Mouse (Mus musculus): ENCODE measurements around the gene Gna12. TPM values are rescaled to one million over a fixed set of nuclear protein-coding genes. Genes with fewer than 3 reads are reported as not detected.

Gna12 gene
- polyA plus RNA-seq, 1 experiment from 2014 or later = 12.5 TPM

GRCm38 (mm10) chr5:140823386-140823785 is 6.8 kb downstream of the Gna12 start:
- Histone ChIP-seq H3K4me3 (no peak overlapping the region), H3K4me1 (peaks cover 73% of the 10 kb centered on the region), H3K27ac (no peak overlapping the region), H3K36me3 (peaks cover 2% of the 10 kb centered on the region; the same call in 1 of the 2 replicates), H3K9me3 (no peaks in the 10 kb centered on the region), H3K27me3 (ENCODE audit: insufficient read depth, poor library complexity, severe bottlenecking) (no peaks in the 10 kb centered on the region)
- WGBS = 84% methylated on average over 2 of the region's 2 CpGs
- DNase-seq (ENCODE audit: low spot score) = no peak

GRCm38 (mm10) chr5:140821951-140822350 is 8.3 kb downstream of the Gna12 start:
- peaks cover 68% of the 10 kb centered on the region for H3K4me1 ChIP-seq
- H3K27me3 ChIP-seq (ENCODE audit: insufficient read depth, poor library complexity, severe bottlenecking) = no peaks in the 10 kb centered on the region
- H3K4me3 ChIP-seq = no peak overlapping the region
- WGBS = 76% methylated on average over 4 of the region's 4 CpGs
- DNase-seq (ENCODE audit: low spot score) = no peak
- peaks cover 9% of the 10 kb centered on the region; the same call in 1 of the 2 replicates for H3K36me3 ChIP-seq
- H3K9me3 ChIP-seq = no peaks in the 10 kb centered on the region
- H3K27ac ChIP-seq = no peak overlapping the region

GRCm38 (mm10) chr5:140820539-140820938 is 9.7 kb downstream of the Gna12 start:
- Histone ChIP-seq H3K27me3 (ENCODE audit: insufficient read depth, poor library complexity, severe bottlenecking) (no peaks in the 10 kb centered on the region), H3K4me1 (peaks cover 73% of the 10 kb centered on the region), H3K27ac (no peak overlapping the region), H3K9me3 (no peaks in the 10 kb centered on the region), H3K36me3 (peaks cover 8% of the 10 kb centered on the region; the same call in 1 of the 2 replicates), H3K4me3 (no peak overlapping the region)
- no peak for DNase-seq (ENCODE audit: low spot score)
- 77% methylated on average over 4 of the region's 4 CpGs for WGBS

GRCm38 (mm10) chr5:140819594-140819993 is 10.6 kb downstream of the Gna12 start:
- WGBS = 77% methylated on average over 4 of the region's 4 CpGs
- peaks cover 82% of the 10 kb centered on the region for H3K4me1 ChIP-seq

GRCm38 (mm10) chr5:140818482-140819076 is 11.7 kb downstream of the Gna12 start:
- WGBS = 78% methylated on average over 5 of the region's 5 CpGs
- peaks cover 84% of the 10 kb centered on the region for H3K4me1 ChIP-seq

More at GRCm38 (mm10) chr5:140819594-140819993, 10.6 kb downstream of the Gna12 start:
- H3K36me3 ChIP-seq = peaks cover 7% of the 10 kb centered on the region; the same call in 1 of the 2 replicates
- DNase-seq (ENCODE audit: low spot score) = no peak
- no peak overlapping the region for H3K4me3 ChIP-seq
- H3K27me3 ChIP-seq (ENCODE audit: insufficient read depth, poor library complexity, severe bottlenecking) = no peaks in the 10 kb centered on the region
- no peak overlapping the region for H3K27ac ChIP-seq
- no peaks in the 10 kb centered on the region for H3K9me3 ChIP-seq

GRCm38 (mm10) chr5:140816950-140817568 is 13.2 kb downstream of the Gna12 start:
- H3K27me3 ChIP-seq (ENCODE audit: insufficient read depth, poor library complexity, severe bottlenecking) = no peaks in the 10 kb centered on the region
- 50% methylated on average over 6 of the region's 6 CpGs for WGBS
- H3K27ac ChIP-seq = no peak overlapping the region
- no peak overlapping the region for H3K4me3 ChIP-seq
- H3K4me1 ChIP-seq = peaks cover 88% of the 10 kb centered on the region
- no peak for DNase-seq (ENCODE audit: low spot score)
- H3K9me3 ChIP-seq = no peaks in the 10 kb centered on the region
- H3K36me3 ChIP-seq = peaks cover 7% of the 10 kb centered on the region; the same call in 1 of the 2 replicates

More at GRCm38 (mm10) chr5:140818482-140819076, 11.7 kb downstream of the Gna12 start:
- Histone ChIP-seq H3K9me3 (no peaks in the 10 kb centered on the region), H3K27me3 (ENCODE audit: insufficient read depth, poor library complexity, severe bottlenecking) (no peaks in the 10 kb centered on the region), H3K27ac (no peak overlapping the region), H3K4me3 (no peak overlapping the region), H3K36me3 (peaks cover 7% of the 10 kb centered on the region; the same call in 1 of the 2 replicates)
- DNase-seq (ENCODE audit: low spot score) = no peak

- no peak overlapping the region for H3K4me3 ChIP-seq
- no peak for DNase-seq (ENCODE audit: low spot score)
- H3K27ac ChIP-seq = no peak overlapping the region
- H3K4me1 ChIP-seq = peaks cover 86% of the 10 kb centered on the region
- peaks cover 9% of the 10 kb centered on the region; the same call in 1 of the 2 replicates for H3K36me3 ChIP-seq
- H3K27me3 ChIP-seq (ENCODE audit: insufficient read depth, poor library complexity, severe bottlenecking) = no peaks in the 10 kb centered on the region
- H3K9me3 ChIP-seq = no peaks in the 10 kb centered on the region
- 72% methylated on average over 3 of the region's 3 CpGs for WGBS
Measured at GRCm38 (mm10) chr5:140816008-140816407, 14.2 kb downstream of the Gna12 start.

- no peak for DNase-seq (ENCODE audit: low spot score)
- Histone ChIP-seq H3K4me3 (no peak overlapping the region), H3K27me3 (ENCODE audit: insufficient read depth, poor library complexity, severe bottlenecking) (no peaks in the 10 kb centered on the region), H3K36me3 (peaks cover 9% of the 10 kb centered on the region; the same call in 1 of the 2 replicates), H3K27ac (no peak overlapping the region), H3K4me1 (peaks cover 86% of the 10 kb centered on the region), H3K9me3 (no peaks in the 10 kb centered on the region)
- WGBS = 16% methylated on average over 9 of the region's 9 CpGs
Measured at GRCm38 (mm10) chr5:140815059-140815728, 15.0 kb downstream of the Gna12 start.

- Histone ChIP-seq H3K4me1 (peaks cover 89% of the 10 kb centered on the region), H3K27ac (no peak overlapping the region), H3K4me3 (no peak overlapping the region), H3K9me3 (no peaks in the 10 kb centered on the region), H3K27me3 (ENCODE audit: insufficient read depth, poor library complexity, severe bottlenecking) (no peaks in the 10 kb centered on the region), H3K36me3 (peaks cover 9% of the 10 kb centered on the region; the same call in 1 of the 2 replicates)
- 71% methylated on average over 5 of the region's 5 CpGs for WGBS
- no peak for DNase-seq (ENCODE audit: low spot score)
Measured at GRCm38 (mm10) chr5:140814403-140814802, 15.8 kb downstream of the Gna12 start.

GRCm38 (mm10) chr5:140812699-140813098 is 17.5 kb downstream of the Gna12 start:
- H3K27ac ChIP-seq = peak overlapping the region; percentile 44; the same call in 1 of the 2 replicates
- H3K9me3 ChIP-seq = no peaks in the 10 kb centered on the region
- H3K27me3 ChIP-seq (ENCODE audit: insufficient read depth, poor library complexity, severe bottlenecking) = no peaks in the 10 kb centered on the region
- H3K36me3 ChIP-seq = peaks cover 4% of the 10 kb centered on the region; the same call in 1 of the 2 replicates
- H3K4me3 ChIP-seq = no peak overlapping the region
- H3K4me1 ChIP-seq = peaks cover 82% of the 10 kb centered on the region
- WGBS = 58% methylated on average over 4 of the region's 4 CpGs
- no peak for DNase-seq (ENCODE audit: low spot score)

- Histone ChIP-seq H3K4me3 (no peak overlapping the region), H3K27me3 (ENCODE audit: insufficient read depth, poor library complexity, severe bottlenecking) (no peaks in the 10 kb centered on the region), H3K9me3 (no peaks in the 10 kb centered on the region), H3K4me1 (peaks cover 81% of the 10 kb centered on the region), H3K36me3 (0 out of 2 replicates have a peak, but pooled peaks cover 2% of the 10 kb centered on the region), H3K27ac (no peak overlapping the region)
- 72% methylated on average over 5 of the region's 5 CpGs for whole genome bisulfite sequencing
- no peak for DNase-seq (ENCODE audit: low spot score)
Measured at GRCm38 (mm10) chr5:140812063-140812462, 18.2 kb downstream of the Gna12 start.

GRCm38 (mm10) chr5:140811390-140811789 is 18.8 kb downstream of the Gna12 start:
- Histone ChIP-seq H3K4me3 (no peak overlapping the region), H3K4me1 (peaks cover 78% of the 10 kb centered on the region), H3K27me3 (ENCODE audit: insufficient read depth, poor library complexity, severe bottlenecking) (no peaks in the 10 kb centered on the region), H3K36me3 (0 out of 2 replicates have a peak, but pooled peaks cover 2% of the 10 kb centered on the region), H3K9me3 (no peaks in the 10 kb centered on the region), H3K27ac (no peak overlapping the region)
- no peak for DNase-seq (ENCODE audit: low spot score)
- 51% methylated on average over 2 of the region's 2 CpGs for WGBS

GRCm38 (mm10) chr5:140806939-140807338 is 23.3 kb downstream of the Gna12 start:
- no peak overlapping the region for H3K27ac ChIP-seq
- no peak for DNase-seq (ENCODE audit: low spot score)
- peaks cover 71% of the 10 kb centered on the region for H3K4me1 ChIP-seq
- H3K27me3 ChIP-seq (ENCODE audit: insufficient read depth, poor library complexity, severe bottlenecking) = no peaks in the 10 kb centered on the region
- no peak overlapping the region for H3K4me3 ChIP-seq
- WGBS = 46% methylated on average over 2 of the region's 2 CpGs
- H3K36me3 ChIP-seq = 0 out of 2 replicates have a peak, but pooled peaks cover 2% of the 10 kb centered on the region
- no peaks in the 10 kb centered on the region for H3K9me3 ChIP-seq

Data from heart, embryonic 10.5 days (tissue).